Mouse (Mus musculus) lung, postnatal 4 days (tissue): Measurements from ENCODE around the gene Rasgrp4.

Source experiments
- DNase-seq, 2 experiments: peaks; one replicate each; pipeline ENCODE4 v3.0.0; 2021

Rasgrp4 gene

GRCm38 (mm10) chr7:29148771-29149170 is 14.1 kb downstream of the Rasgrp4 start:
- DNase-seq = no peak

- no peak for DNase-seq
Measured at GRCm38 (mm10) chr7:29151486-29151885, 16.8 kb downstream of the Rasgrp4 start.

GRCm38 (mm10) chr7:29154018-29154720 is 19.5 kb downstream of the Rasgrp4 start:
- DNase-seq = no peak

- DNase-seq = peak; percentile 92
Measured at GRCm38 (mm10) chr7:29155196-29155837, 20.7 kb downstream of the Rasgrp4 start.

GRCm38 (mm10) chr7:29155838-29156782 is 21.5 kb downstream of the Rasgrp4 start, which contains the start of gene Fam98c:
TSS of gene Fam98c (minus strand) at chr7:29156234.
- DNase-seq = peak; percentile 90

- no peak for DNase-seq
Measured at GRCm38 (mm10) chr7:29158264-29158663, 23.6 kb downstream of the Rasgrp4 start.

- no peak for DNase-seq
Measured at GRCm38 (mm10) chr7:29162294-29162693, 27.6 kb downstream of the Rasgrp4 start.

GRCm38 (mm10) chr7:29162750-29163525 is 28.3 kb downstream of the Rasgrp4 start:
- peak; percentile 77 to 89 for DNase-seq

- DNase-seq = no peak
Measured at GRCm38 (mm10) chr7:29167656-29168055, 33.0 kb downstream of the Rasgrp4 start.

GRCm38 (mm10) chr7:29168121-29168695 is 33.6 kb downstream of the Rasgrp4 start:
- DNase-seq = no peak

- DNase-seq = no peak
Measured at GRCm38 (mm10) chr7:29168791-29169230, 34.2 kb downstream of the Rasgrp4 start.

- DNase-seq = peak; percentile 70 to 79
Measured at GRCm38 (mm10) chr7:29169231-29170065, 34.8 kb downstream of the Rasgrp4 start.

GRCm38 (mm10) chr7:29170066-29170754 is 35.6 kb downstream of the Rasgrp4 start, which contains the start of the genes Ggn and Spred3:
TSS of gene Ggn (plus strand) at chr7:29170210.
TSS of gene Spred3 (minus strand) at chr7:29170411.
- peak; percentile 81 to 88 for DNase-seq

GRCm38 (mm10) chr7:29170755-29171561 is 36.3 kb downstream of the Rasgrp4 start:
- peak in 1 of 2 experiments; percentile 38 for DNase-seq

- DNase-seq = no peak
Measured at GRCm38 (mm10) chr7:29171562-29172097, 37.0 kb downstream of the Rasgrp4 start.

- DNase-seq = no peak
Measured at GRCm38 (mm10) chr7:29172390-29173016, 37.9 kb downstream of the Rasgrp4 start.

- no peak for DNase-seq
Measured at GRCm38 (mm10) chr7:29178106-29178505, 43.5 kb downstream of the Rasgrp4 start.

- DNase-seq = peak in 1 of 2 experiments; percentile 13
Measured at GRCm38 (mm10) chr7:29179323-29179722, 44.7 kb downstream of the Rasgrp4 start.
